Mouse (Mus musculus) small intestine, adult 2 months (tissue): ENCODE measurements around the gene Hist1h2bl.
"Not testable (repeated sequence)": the region's sequence is repeated elsewhere in the genome, so short reads cannot be mapped to it uniquely, and the experiment has no call there.

Experiments
- CTCF ChIP-seq: fragments of 200-500 bp; IDR thresholded peaks from 2 replicates; pipeline ENCODE4 v1.5.1; 2012; ENCODE audit warnings: low read depth, mild to moderate bottlenecking, control low read depth, inconsistent platforms, low read length, moderate library complexity, mixed read lengths; ENCODE audit not compliant: insufficient replicate concordance, insufficient read length; ENCODE audit errors: extremely low read depth
- POLR2A ChIP-seq: fragments of 200-500 bp; IDR thresholded peaks from 2 replicates; pipeline ENCODE4 v1.6.1; 2012; ENCODE audit warnings: low read depth, mild to moderate bottlenecking, control low read depth, inconsistent platforms, low read length, moderate library complexity

- not testable (repeated sequence) for TF ChIP-seq POLR2A, CTCF
These were observed 823 bp upstream of the Hist1h2bl start for GRCm38 (mm10) chr13:21716540-21717391.
